Mouse (Mus musculus) hindbrain, embryonic 16.5 days (tissue): ENCODE measurements around the gene Mttp. TPM values are rescaled to one million over a fixed set of nuclear protein-coding genes. Genes with fewer than 3 reads are reported as not detected.

Source experiments
- ATAC-seq: fragments of 200-750 bp; cut with Nextera tagmentation; 2 replicates; pipeline ENCODE4 v1.8.0; 2017; ENCODE audit warnings: moderate TSS enrichment, moderate library complexity
- H3K27ac ChIP-seq: fragments of 300-500 bp; sonication (generic); 2 replicates; pipeline ENCODE4 v1.5.1; 2014; ENCODE audit warnings: low read depth, mild to moderate bottlenecking, control low read depth, low read length, moderate library complexity
- H3K27me3 ChIP-seq: fragments of 300-500 bp; sonication (generic); replicated peaks from 2 replicates; pipeline ENCODE4 v1.6.1; 2014; ENCODE audit warnings: low read length; ENCODE audit not compliant: control insufficient read depth, insufficient read depth
- H3K36me3 ChIP-seq: fragments of 300-500 bp; sonication (generic); 2 replicates; pipeline ENCODE4 v1.6.1; 2014; ENCODE audit warnings: mild to moderate bottlenecking, low read length, moderate library complexity, mixed read lengths; ENCODE audit not compliant: control insufficient read depth, insufficient read depth
- H3K4me1 ChIP-seq: fragments of 300-500 bp; sonication (generic); 2 replicates; pipeline ENCODE4 v1.6.1; 2014; ENCODE audit warnings: low read depth, low read length; ENCODE audit not compliant: control insufficient read depth, insufficient read depth
- H3K4me2 ChIP-seq: fragments of 300-500 bp; sonication (generic); 2 replicates; pipeline ENCODE4 v1.6.1; 2014; ENCODE audit warnings: mild to moderate bottlenecking, low read length, control low read depth, moderate library complexity
- H3K4me3 ChIP-seq: fragments of 300-500 bp; sonication (generic); 2 replicates; pipeline ENCODE4 v1.5.1; 2014; ENCODE audit warnings: mild to moderate bottlenecking, low read length, control low read depth, moderate library complexity
- H3K9ac ChIP-seq: fragments of 300-500 bp; sonication (generic); 2 replicates; pipeline ENCODE4 v1.6.1; 2014; ENCODE audit warnings: low read depth, mild to moderate bottlenecking, control low read depth, low read length, moderate library complexity
- H3K9me3 ChIP-seq: fragments of 300-500 bp; sonication (generic); 2 replicates; pipeline ENCODE4 v1.6.1; 2014; ENCODE audit warnings: mild to moderate bottlenecking, low read length, moderate library complexity; ENCODE audit not compliant: control insufficient read depth
- WGBS: fragments of 180-500 bp; shearing (Covaris S2); extraction: QIAGEN DNeasy Blood & Tissue Kit; methylation state at CpG from one replicate; pipeline ENCODE4 v1.1.7; 2014; 5-methylcytosine and 5-hydroxymethylcytosine counted together
- polyA plus RNA-seq: library from polyadenylated mRNA; unstranded; fragments of >200 nt; fragmentation: Nextera tagmentation; extraction: Ambion mirVana; gene quantifications from 2 replicates; pipeline ENCODE4 v1.2.1, GENCODE M21; 2015

Gene Mttp
- polyA plus RNA-seq, 1 experiment from 2014 or later, result 8.4 TPM

- 69% methylated on average over 5 of the region's 5 CpGs for WGBS
- Histone ChIP-seq H3K4me1 (no peaks in the 10 kb centered on the region), H3K4me3 (no peak overlapping the region), H3K9me3 (no peaks in the 10 kb centered on the region), H3K27ac (no peak overlapping the region), H3K9ac (no peak overlapping the region), H3K4me2 (no peak overlapping the region), H3K27me3 (no peaks in the 10 kb centered on the region), H3K36me3 (no peaks in the 10 kb centered on the region)
- ATAC-seq, result no peak
These were observed 39.7 kb downstream of the Mttp start for GRCm38 (mm10) chr3:138105056-138105455.

DNA sequence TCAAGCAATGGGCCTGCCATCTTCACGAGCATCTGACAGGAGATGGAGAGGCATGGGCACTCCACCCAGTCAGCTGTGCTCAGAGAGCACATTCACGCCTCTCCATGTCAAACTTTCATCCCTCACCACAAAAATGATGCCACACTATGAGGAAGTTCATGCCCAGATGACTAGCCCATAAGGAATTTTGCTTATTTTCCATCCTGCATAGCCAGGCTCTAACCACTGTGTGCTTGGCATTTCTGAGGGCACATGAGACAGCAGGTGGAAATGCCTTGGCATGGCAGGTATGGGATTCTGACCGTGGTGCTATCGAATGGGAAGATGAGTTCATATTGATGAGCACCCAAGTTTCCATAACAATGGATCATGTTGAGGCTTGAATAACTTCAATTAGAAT lies 41.1 kb downstream of the Mttp start:
- 98% methylated on average over 4 of the region's 4 CpGs for WGBS
- ATAC-seq, result no peak
- no peaks in the 10 kb centered on the region for H3K4me1 ChIP-seq
- no peaks in the 10 kb centered on the region for H3K9me3 ChIP-seq
- no peak overlapping the region for H3K4me3 ChIP-seq
- no peaks in the 10 kb centered on the region for H3K36me3 ChIP-seq
- no peak overlapping the region for H3K4me2 ChIP-seq
- H3K27me3 ChIP-seq, result no peaks in the 10 kb centered on the region
- no peak overlapping the region for H3K27ac ChIP-seq
- H3K9ac ChIP-seq, result no peak overlapping the region

GRCm38 (mm10) chr3:138101936-138102335 lies 42.8 kb downstream of the Mttp start:
- WGBS, result 92% methylated on average over 4 of the region's 4 CpGs
- Histone ChIP-seq H3K9me3 (no peaks in the 10 kb centered on the region), H3K4me1 (no peaks in the 10 kb centered on the region), H3K36me3 (no peaks in the 10 kb centered on the region), H3K4me3 (no peak overlapping the region), H3K27me3 (no peaks in the 10 kb centered on the region), H3K4me2 (no peak overlapping the region), H3K9ac (no peak overlapping the region), H3K27ac (no peak overlapping the region)
- no peak for ATAC-seq

DNA sequence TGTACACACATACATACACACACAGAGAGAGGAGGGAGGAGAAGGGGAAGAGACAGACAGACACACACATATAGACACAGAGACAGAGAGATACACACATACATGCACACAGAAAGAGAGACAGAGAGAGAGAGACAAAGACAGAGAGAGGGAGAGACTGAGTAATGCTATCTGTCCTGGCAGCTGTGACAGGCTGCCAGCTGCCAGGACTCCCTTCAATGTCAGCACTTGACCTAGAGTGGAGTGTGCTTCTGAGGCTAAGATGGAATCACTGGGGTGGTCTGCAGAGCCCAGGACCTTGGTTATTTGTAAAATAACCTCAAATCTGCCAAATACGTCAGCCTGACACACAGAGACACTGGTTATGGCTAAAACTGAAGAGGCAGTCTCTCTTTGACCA lies 47.0 kb downstream of the Mttp start:
- no peak overlapping the region for H3K9ac ChIP-seq
- H3K9me3 ChIP-seq, result no peaks in the 10 kb centered on the region
- no peak overlapping the region for H3K4me2 ChIP-seq
- 82% methylated on average over 1 of the region's 1 CpGs for WGBS
- H3K4me1 ChIP-seq, result no peaks in the 10 kb centered on the region
- no peak for ATAC-seq
- H3K27me3 ChIP-seq, result no peaks in the 10 kb centered on the region
- no peak overlapping the region for H3K27ac ChIP-seq
- H3K36me3 ChIP-seq, result no peaks in the 10 kb centered on the region
- H3K4me3 ChIP-seq, result no peak overlapping the region

- WGBS, result 77% methylated on average over 19 of the region's 19 CpGs
- Histone ChIP-seq H3K36me3 (no peaks in the 10 kb centered on the region), H3K9me3 (no peaks in the 10 kb centered on the region), H3K4me1 (no peaks in the 10 kb centered on the region), H3K27me3 (no peaks in the 10 kb centered on the region), H3K4me2 (no peak overlapping the region), H3K9ac (no peak overlapping the region), H3K4me3 (no peak overlapping the region), H3K27ac (no peak overlapping the region)
- 0 out of 2 replicates have a peak, but pooled peaks have one; percentile 40 for ATAC-seq
These were observed 48.3 kb downstream of the Mttp start for GRCm38 (mm10) chr3:138096263-138097028.

DNA sequence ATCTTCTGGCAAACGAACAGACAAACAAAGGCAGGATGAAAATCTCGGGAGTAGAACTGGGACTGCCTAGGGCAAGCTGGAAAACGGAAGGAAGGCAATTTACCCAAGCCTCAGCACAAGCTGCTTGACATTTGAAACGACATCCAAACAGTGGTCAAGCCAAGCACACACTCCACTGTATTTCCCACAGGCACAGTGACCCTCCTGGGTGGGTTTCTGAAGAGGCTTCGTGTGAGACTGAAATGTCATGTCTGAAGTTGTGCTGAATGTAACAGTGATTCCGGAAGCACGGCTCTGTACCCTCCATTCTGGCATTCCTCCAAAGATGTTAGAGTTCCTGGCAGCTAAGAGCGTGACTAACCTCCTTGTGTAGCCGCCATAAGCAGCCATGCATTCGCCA lies 49.0 kb downstream of the Mttp start:
- Histone ChIP-seq H3K4me2 (no peak overlapping the region), H3K36me3 (no peaks in the 10 kb centered on the region), H3K9me3 (no peaks in the 10 kb centered on the region), H3K4me1 (no peaks in the 10 kb centered on the region), H3K27ac (no peak overlapping the region; the same call in 1 of the 2 replicates), H3K4me3 (no peak overlapping the region), H3K9ac (no peak overlapping the region), H3K27me3 (no peaks in the 10 kb centered on the region)
- peak; percentile 90 for ATAC-seq
- WGBS, result 44% methylated on average over 10 of the region's 10 CpGs

GRCm38 (mm10) chr3:138095301-138095700 lies 49.5 kb downstream of the Mttp start:
- no peak overlapping the region for H3K4me2 ChIP-seq
- 67% methylated on average over 3 of the region's 3 CpGs for WGBS
- no peaks in the 10 kb centered on the region for H3K4me1 ChIP-seq
- no peaks in the 10 kb centered on the region for H3K27me3 ChIP-seq
- H3K27ac ChIP-seq, result no peak overlapping the region
- H3K9me3 ChIP-seq, result no peaks in the 10 kb centered on the region
- ATAC-seq, result 0 out of 2 replicates have a peak, but pooled peaks have one; percentile 28
- no peak overlapping the region for H3K4me3 ChIP-seq
- no peak overlapping the region for H3K9ac ChIP-seq
- no peaks in the 10 kb centered on the region for H3K36me3 ChIP-seq

DNA sequence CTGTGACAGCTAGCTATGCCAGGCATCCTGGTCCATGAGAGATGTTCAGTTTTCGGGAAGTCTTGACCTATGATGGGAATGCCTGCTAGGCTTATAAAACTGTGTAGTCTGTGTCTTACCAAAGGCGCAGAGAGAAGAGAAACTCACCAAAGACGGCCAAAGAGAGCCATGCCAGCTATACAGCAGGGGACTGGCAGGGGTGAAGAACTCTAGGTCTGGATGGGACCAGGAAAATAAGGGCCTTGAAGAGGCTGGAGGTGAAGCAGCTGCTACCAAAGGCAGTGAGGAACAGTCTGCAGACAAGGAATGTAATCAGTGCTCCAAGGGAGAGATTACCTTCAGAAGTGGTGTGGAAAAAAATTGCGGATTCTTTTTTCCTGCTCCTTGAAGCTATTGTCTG lies 60.9 kb downstream of the Mttp start:
- Histone ChIP-seq H3K27ac (no peak overlapping the region), H3K4me3 (no peak overlapping the region), H3K27me3 (no peaks in the 10 kb centered on the region), H3K9ac (no peak overlapping the region), H3K36me3 (no peaks in the 10 kb centered on the region), H3K4me2 (no peak overlapping the region), H3K4me1 (no peaks in the 10 kb centered on the region), H3K9me3 (no peaks in the 10 kb centered on the region)
- WGBS, result 73% methylated on average over 4 of the region's 4 CpGs
- ATAC-seq, result no peak

- no peaks in the 10 kb centered on the region for H3K4me1 ChIP-seq
- H3K4me2 ChIP-seq, result no peak overlapping the region
- no peaks in the 10 kb centered on the region for H3K27me3 ChIP-seq
- no peaks in the 10 kb centered on the region for H3K9me3 ChIP-seq
- H3K27ac ChIP-seq, result no peak overlapping the region
- 70% methylated on average over 1 of the region's 1 CpGs for WGBS
- H3K9ac ChIP-seq, result no peak overlapping the region
- no peak overlapping the region for H3K4me3 ChIP-seq
- no peaks in the 10 kb centered on the region for H3K36me3 ChIP-seq
- ATAC-seq, result peak; percentile 54
These were observed 61.6 kb downstream of the Mttp start for GRCm38 (mm10) chr3:138083073-138083637.
